Mouse (Mus musculus) spleen, adult 12 weeks (tissue): ENCODE measurements around the gene Ankrd52.
A peak's percentile ranks its signal among the peaks of the same experiment; 100 is the strongest.

Experiments
- DNase-seq: peaks from one replicate; pipeline ENCODE4 v3.0.0; 2022; ENCODE audit warnings: low spot score

The Ankrd52 gene

DNA sequence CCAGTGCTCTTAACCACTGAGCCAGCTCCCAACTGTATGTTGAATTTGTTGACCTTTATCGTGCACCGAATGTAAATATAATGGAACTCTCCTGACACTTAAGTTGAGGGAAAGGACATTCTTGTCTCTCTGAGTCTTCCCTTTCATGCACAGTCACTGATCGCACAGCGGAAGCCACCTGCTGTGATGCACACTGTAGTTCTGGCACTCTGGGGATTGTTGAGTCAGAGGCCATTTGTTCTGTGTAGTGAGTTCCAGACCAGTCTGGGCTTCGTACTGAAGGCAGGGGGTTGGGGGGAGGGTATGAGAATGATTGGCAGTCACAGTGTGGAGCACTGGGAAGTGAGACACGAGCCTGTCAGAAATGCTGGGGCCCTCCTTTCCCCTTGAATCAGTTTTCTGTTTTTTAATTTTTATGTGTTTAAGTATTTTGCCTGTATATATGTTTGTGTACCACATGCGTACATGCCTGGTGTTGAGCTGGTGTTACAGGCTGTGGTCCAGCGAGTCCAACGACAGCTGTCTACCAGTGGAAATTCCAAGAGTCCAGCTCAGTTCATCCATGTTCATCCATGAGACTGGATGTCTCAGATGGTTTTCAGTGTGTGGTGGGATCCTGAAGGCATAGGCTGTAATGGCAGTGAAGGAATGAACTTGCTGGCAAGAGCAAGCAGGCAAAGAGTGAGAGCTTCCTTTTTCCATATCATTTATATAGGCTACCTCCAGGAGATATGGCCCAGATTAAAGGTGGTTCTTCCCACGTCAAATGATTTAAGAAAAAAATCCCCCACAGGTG lies 64.6 kb downstream of the Ankrd52 start:
- no peak for DNase-seq

- no peak for DNase-seq
Measured at GRCm38 (mm10) chr10:128442718-128443117, 65.8 kb downstream of the Ankrd52 start.

GRCm38 (mm10) chr10:128444354-128444753 lies 67.4 kb downstream of the Ankrd52 start:
- DNase-seq: no peak

DNA sequence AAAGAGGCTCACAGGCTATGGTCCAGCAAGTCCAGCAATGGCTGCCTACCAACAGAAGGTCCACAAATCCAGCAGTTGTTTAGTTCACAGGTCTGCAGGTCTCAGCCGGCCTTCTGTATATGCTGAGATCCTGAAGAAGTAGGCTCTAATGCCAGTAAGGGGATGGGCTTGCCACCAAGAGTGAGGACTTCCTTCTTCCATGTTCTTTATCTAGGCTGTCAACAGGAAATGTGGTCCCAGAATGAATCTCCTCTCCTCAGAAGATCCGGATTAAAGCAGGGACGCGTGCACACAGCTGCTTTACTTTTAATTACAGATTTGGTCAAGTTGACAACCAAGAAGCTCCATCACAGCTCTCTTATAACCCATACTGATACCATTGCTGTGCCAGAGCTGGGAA lies 68.5 kb downstream of the Ankrd52 start:
- no peak for DNase-seq

DNA sequence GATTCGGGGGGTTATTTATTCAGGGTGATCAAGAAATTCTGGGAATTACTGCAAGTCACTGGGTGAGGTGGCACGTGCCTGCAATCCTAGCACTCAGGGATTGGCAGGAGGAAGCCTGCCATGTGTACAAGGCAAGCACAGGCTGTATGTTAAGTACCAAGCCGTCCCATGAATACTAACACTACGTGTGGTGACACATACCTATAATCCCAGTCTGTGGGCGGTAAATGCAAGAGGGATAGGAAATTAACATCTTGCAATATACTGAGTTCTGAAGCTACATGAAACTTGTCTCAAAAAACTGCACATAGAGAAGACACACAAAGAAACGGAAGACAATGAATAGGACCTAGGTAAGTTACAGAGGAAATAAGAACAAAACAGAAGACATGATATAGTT lies 74.1 kb downstream of the Ankrd52 start:
- no peak for DNase-seq

- no peak for DNase-seq
Measured at GRCm38 (mm10) chr10:128454471-128454870, 77.6 kb downstream of the Ankrd52 start.

- DNase-seq: peak; percentile 33
Measured at GRCm38 (mm10) chr10:128455280-128455679, 78.4 kb downstream of the Ankrd52 start.

- DNase-seq: no peak
Measured at GRCm38 (mm10) chr10:128457676-128458075, 80.8 kb downstream of the Ankrd52 start.
